Mouse (Mus musculus): Measurements from ENCODE around the gene Clps. TPM values are rescaled to one million over a fixed set of nuclear protein-coding genes. Genes with fewer than 3 reads are reported as not detected.

Gene Clps
- polyA plus RNA-seq, 1 experiment from 2014 or later, result not detected

DNA sequence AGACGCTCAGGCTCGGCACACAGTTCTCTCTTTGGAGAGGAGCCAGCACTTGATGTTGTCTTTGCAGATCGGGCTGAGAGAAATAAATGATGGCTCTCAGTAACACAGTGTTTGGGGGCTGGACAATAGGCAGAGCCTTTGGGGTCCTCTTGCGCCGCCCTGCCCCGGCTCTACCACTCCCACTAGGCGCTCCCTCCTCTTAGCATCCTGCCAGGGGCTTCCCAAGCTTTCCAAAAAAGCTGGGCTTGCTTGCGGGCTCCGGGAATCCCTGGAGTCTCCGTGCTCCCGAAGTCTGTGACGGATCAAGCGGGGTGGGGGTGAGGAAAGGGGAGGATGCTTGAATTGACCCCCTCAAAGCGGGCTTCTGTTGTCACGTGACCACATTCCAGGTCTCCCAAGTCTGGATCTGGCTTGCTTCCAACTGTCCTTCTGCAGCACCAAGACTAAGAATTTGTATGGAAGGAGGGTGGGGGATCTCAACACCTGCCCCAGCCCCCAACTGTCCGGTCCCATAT, 43.1 kb downstream of the Clps start, which contains the start of gene Fkbp5:
TSS of gene Fkbp5 (minus strand) at position 87 of the 515 bp plus-strand sequence.
- H3K9me3 ChIP-seq (ENCODE audit: control insufficient read depth, low read length), result no peaks in the 10 kb centered on the region
- H3K9ac ChIP-seq (ENCODE audit: low read length), result peak within 1 kb of the TSS; percentile 70
- H3K27me3 ChIP-seq (ENCODE audit: control insufficient read depth, insufficient read depth, low read length), result peaks cover 25% of the 10 kb centered on the region
- H3K27ac ChIP-seq (ENCODE audit: low read depth, low read length), result no peak within 1 kb of the TSS
- peak within 1 kb of the TSS; percentile 46 for H3K4me3 ChIP-seq (ENCODE audit: low read depth, low read length)
- DNase-seq (ENCODE audit: low spot score, missing footprints) (peak; percentile 92), ATAC-seq (ENCODE audit: low FRiP score) (peak; percentile 19; the same call in 1 of the 2 replicates)
- peaks cover 18% of the 10 kb centered on the region for H3K4me1 ChIP-seq (ENCODE audit: control insufficient read depth, insufficient read depth, low read length)
- peak within 1 kb of the TSS; percentile 83 for H3K4me2 ChIP-seq
- no peaks in the 10 kb centered on the region for H3K36me3 ChIP-seq (ENCODE audit: control insufficient read depth, insufficient read depth, low read length)
- WGBS, result 2% methylated on average over 16 of the region's 16 CpGs

DNA sequence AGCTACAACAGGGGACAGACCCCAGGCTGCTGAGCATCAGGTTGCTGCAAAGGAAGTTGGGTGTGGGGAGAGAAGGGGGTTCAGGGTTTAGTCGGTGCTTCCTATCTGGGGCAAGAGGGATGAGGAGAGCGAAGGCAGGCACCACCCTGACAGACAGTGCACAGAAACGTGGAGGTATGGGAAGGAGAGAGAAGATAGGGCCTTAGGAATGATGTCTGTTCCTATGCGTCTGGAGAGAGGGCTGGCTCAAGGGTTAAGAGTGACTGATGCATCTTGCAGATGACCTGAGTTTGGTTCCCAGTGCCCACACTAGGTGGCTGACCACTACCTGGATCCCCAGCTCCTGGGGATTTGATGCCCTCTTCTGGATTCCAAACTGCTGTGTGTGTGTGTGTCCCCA, 43.7 kb downstream of the Clps start:
- Histone ChIP-seq H3K4me2 (no peak overlapping the region), H3K4me1 (ENCODE audit: control insufficient read depth, insufficient read depth, low read length) (peaks cover 15% of the 10 kb centered on the region), H3K27me3 (ENCODE audit: control insufficient read depth, insufficient read depth, low read length) (peaks cover 25% of the 10 kb centered on the region), H3K9me3 (ENCODE audit: control insufficient read depth, low read length) (no peaks in the 10 kb centered on the region), H3K36me3 (ENCODE audit: control insufficient read depth, insufficient read depth, low read length) (no peaks in the 10 kb centered on the region), H3K9ac (ENCODE audit: low read length) (no peak overlapping the region), H3K27ac (ENCODE audit: low read depth, low read length) (no peak overlapping the region), H3K4me3 (ENCODE audit: low read depth, low read length) (no peak overlapping the region)
- WGBS, result 75% methylated on average over 4 of the region's 4 CpGs
- DNase-seq (ENCODE audit: low spot score, missing footprints) (no peak), ATAC-seq (ENCODE audit: low FRiP score) (no peak)

DNA sequence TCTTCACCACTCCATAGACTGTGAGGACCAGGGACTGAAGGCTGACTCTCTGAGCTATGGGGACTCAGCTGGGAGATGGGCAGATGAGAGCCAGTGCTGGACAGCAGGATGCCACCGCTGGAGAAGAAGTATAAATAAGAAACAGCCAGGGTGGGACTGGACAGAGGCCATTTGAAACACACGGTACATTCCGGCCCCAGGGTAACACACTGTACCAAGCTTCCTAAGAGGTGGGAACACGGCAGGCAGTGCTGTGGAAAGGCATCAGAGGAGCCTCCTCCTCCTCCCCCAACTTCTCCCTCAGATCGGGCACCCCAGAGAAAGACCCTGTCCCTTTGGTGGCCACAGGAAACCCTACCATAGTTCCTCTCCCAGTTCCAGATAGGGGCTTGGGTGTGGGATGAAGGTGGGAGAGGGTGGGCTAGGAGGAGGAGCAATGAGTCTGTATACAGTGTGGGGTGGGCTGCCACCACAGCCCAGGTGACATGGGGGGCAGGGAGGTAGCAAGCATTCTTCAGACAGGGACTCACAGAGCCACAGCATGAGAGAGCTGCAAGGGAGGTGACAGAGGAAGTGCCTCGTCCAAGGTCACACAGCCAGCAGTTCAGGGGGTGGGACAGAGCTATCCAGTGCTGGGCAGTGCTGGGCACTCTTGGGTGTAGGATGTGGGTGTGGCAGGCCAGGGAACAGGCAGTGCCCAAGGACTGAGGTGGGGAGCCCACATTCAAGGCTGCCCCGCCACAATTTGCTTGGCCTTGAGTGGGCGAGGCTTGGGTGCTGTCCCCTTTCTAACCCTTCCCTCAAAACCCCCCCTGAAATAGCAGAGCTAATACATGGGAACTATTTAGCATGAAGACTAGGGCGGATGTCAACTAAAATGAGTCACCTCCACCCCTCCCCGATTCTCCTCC, 44.9 kb downstream of the Clps start:
- no peaks in the 10 kb centered on the region for H3K9me3 ChIP-seq (ENCODE audit: control insufficient read depth, low read length)
- H3K27ac ChIP-seq (ENCODE audit: low read depth, low read length), result no peak overlapping the region
- ATAC-seq (ENCODE audit: low FRiP score) (no peak), DNase-seq (ENCODE audit: low spot score, missing footprints) (no peak)
- peaks cover 20% of the 10 kb centered on the region for H3K27me3 ChIP-seq (ENCODE audit: control insufficient read depth, insufficient read depth, low read length)
- H3K4me1 ChIP-seq (ENCODE audit: control insufficient read depth, insufficient read depth, low read length), result peaks cover 23% of the 10 kb centered on the region
- WGBS, result 72% methylated on average over 10 of the region's 10 CpGs
- H3K9ac ChIP-seq (ENCODE audit: low read length), result no peak overlapping the region
- no peak overlapping the region for H3K4me3 ChIP-seq (ENCODE audit: low read depth, low read length)
- no peak overlapping the region for H3K4me2 ChIP-seq
- H3K36me3 ChIP-seq (ENCODE audit: control insufficient read depth, insufficient read depth, low read length), result no peaks in the 10 kb centered on the region

GRCm38 (mm10) chr17:28514555-28514954, 46.0 kb downstream of the Clps start:
- Histone ChIP-seq H3K27me3 (ENCODE audit: control insufficient read depth, insufficient read depth, low read length) (peaks cover 18% of the 10 kb centered on the region), H3K4me1 (ENCODE audit: control insufficient read depth, insufficient read depth, low read length) (peaks cover 26% of the 10 kb centered on the region)
- 60% methylated on average over 5 of the region's 5 CpGs for WGBS

DNA sequence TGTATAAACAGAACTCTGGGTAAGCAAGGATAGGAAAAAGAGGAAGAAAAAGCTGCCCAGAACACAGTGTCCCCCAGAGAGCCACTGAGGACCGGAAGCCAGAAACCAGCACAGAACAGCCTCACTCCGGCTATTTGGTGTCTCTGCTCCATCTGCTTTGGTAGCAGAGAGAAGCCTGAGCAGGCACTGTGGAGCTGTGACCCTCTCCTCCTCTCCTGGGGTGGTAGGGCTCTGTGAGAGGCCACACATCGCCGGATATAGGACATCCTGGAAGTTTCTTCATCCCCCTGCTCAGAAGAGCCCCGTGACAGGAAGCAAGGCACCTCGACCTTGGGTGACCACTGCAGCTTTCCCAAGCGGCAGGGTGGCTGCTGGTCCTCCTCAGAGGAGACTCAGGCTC, 46.7 kb downstream of the Clps start:
- Histone ChIP-seq H3K4me3 (ENCODE audit: low read depth, low read length) (no peak overlapping the region), H3K27me3 (ENCODE audit: control insufficient read depth, insufficient read depth, low read length) (peaks cover 14% of the 10 kb centered on the region), H3K9me3 (ENCODE audit: control insufficient read depth, low read length) (no peaks in the 10 kb centered on the region), H3K4me2 (no peak overlapping the region), H3K27ac (ENCODE audit: low read depth, low read length) (no peak overlapping the region), H3K9ac (ENCODE audit: low read length) (no peak overlapping the region), H3K4me1 (ENCODE audit: control insufficient read depth, insufficient read depth, low read length) (peaks cover 26% of the 10 kb centered on the region), H3K36me3 (ENCODE audit: control insufficient read depth, insufficient read depth, low read length) (no peaks in the 10 kb centered on the region)
- no peak for ATAC-seq (ENCODE audit: low FRiP score)
- 67% methylated on average over 7 of the region's 7 CpGs for WGBS
- peak; percentile 79 for DNase-seq (ENCODE audit: low spot score, missing footprints)

More at GRCm38 (mm10) chr17:28514555-28514954, 46.0 kb downstream of the Clps start:
- no peak overlapping the region for H3K4me2 ChIP-seq
- no peak overlapping the region for H3K27ac ChIP-seq (ENCODE audit: low read depth, low read length)
- H3K9ac ChIP-seq (ENCODE audit: low read length), result no peak overlapping the region
- ATAC-seq (ENCODE audit: low FRiP score), result no peak
- H3K9me3 ChIP-seq (ENCODE audit: control insufficient read depth, low read length), result no peaks in the 10 kb centered on the region
- H3K4me3 ChIP-seq (ENCODE audit: low read depth, low read length), result no peak overlapping the region
- peak; percentile 75 for DNase-seq (ENCODE audit: low spot score, missing footprints)
- H3K36me3 ChIP-seq (ENCODE audit: control insufficient read depth, insufficient read depth, low read length), result no peaks in the 10 kb centered on the region

GRCm38 (mm10) chr17:28513337-28513736, 47.2 kb downstream of the Clps start:
- no peak overlapping the region for H3K4me2 ChIP-seq
- DNase-seq (ENCODE audit: low spot score, missing footprints) (no peak), ATAC-seq (ENCODE audit: low FRiP score) (no peak)
- no peaks in the 10 kb centered on the region for H3K9me3 ChIP-seq (ENCODE audit: control insufficient read depth, low read length)
- peaks cover 9% of the 10 kb centered on the region for H3K27me3 ChIP-seq (ENCODE audit: control insufficient read depth, insufficient read depth, low read length)
- H3K4me1 ChIP-seq (ENCODE audit: control insufficient read depth, insufficient read depth, low read length), result peaks cover 23% of the 10 kb centered on the region
- H3K36me3 ChIP-seq (ENCODE audit: control insufficient read depth, insufficient read depth, low read length), result no peaks in the 10 kb centered on the region
- H3K27ac ChIP-seq (ENCODE audit: low read depth, low read length), result no peak overlapping the region
- no peak overlapping the region for H3K4me3 ChIP-seq (ENCODE audit: low read depth, low read length)
- H3K9ac ChIP-seq (ENCODE audit: low read length), result no peak overlapping the region
- 68% methylated on average over 1 of the region's 1 CpGs for WGBS

- H3K4me1 ChIP-seq (ENCODE audit: control insufficient read depth, insufficient read depth, low read length), result peaks cover 16% of the 10 kb centered on the region
- WGBS, result 53% methylated on average over 6 of the region's 6 CpGs
- peaks cover 7% of the 10 kb centered on the region for H3K27me3 ChIP-seq (ENCODE audit: control insufficient read depth, insufficient read depth, low read length)
- no peaks in the 10 kb centered on the region for H3K9me3 ChIP-seq (ENCODE audit: control insufficient read depth, low read length)
- H3K9ac ChIP-seq (ENCODE audit: low read length), result no peak overlapping the region
- no peaks in the 10 kb centered on the region for H3K36me3 ChIP-seq (ENCODE audit: control insufficient read depth, insufficient read depth, low read length)
- DNase-seq (ENCODE audit: low spot score, missing footprints) (peak; percentile 83), ATAC-seq (ENCODE audit: low FRiP score) (no peak)
- H3K4me2 ChIP-seq, result no peak overlapping the region
- H3K27ac ChIP-seq (ENCODE audit: low read depth, low read length), result no peak overlapping the region
- no peak overlapping the region for H3K4me3 ChIP-seq (ENCODE audit: low read depth, low read length)
Measured at GRCm38 (mm10) chr17:28512696-28513095, 47.9 kb downstream of the Clps start.

GRCm38 (mm10) chr17:28511616-28512541, 48.7 kb downstream of the Clps start:
- Histone ChIP-seq H3K27me3 (ENCODE audit: control insufficient read depth, insufficient read depth, low read length) (no peaks in the 10 kb centered on the region; the same call in 1 of the 2 replicates), H3K4me2 (no peak overlapping the region), H3K4me3 (ENCODE audit: low read depth, low read length) (no peak overlapping the region), H3K36me3 (ENCODE audit: control insufficient read depth, insufficient read depth, low read length) (no peaks in the 10 kb centered on the region), H3K4me1 (ENCODE audit: control insufficient read depth, insufficient read depth, low read length) (peaks cover 16% of the 10 kb centered on the region), H3K27ac (ENCODE audit: low read depth, low read length) (no peak overlapping the region), H3K9ac (ENCODE audit: low read length) (no peak overlapping the region), H3K9me3 (ENCODE audit: control insufficient read depth, low read length) (no peaks in the 10 kb centered on the region)
- WGBS, result 32% methylated on average over 9 of the region's 9 CpGs
- ATAC-seq (ENCODE audit: low FRiP score) (no peak), DNase-seq (ENCODE audit: low spot score, missing footprints) (peak; percentile 88)
